8 mouse cellular contexts compared by ENCODE assay signal in the genomic region with DNA sequence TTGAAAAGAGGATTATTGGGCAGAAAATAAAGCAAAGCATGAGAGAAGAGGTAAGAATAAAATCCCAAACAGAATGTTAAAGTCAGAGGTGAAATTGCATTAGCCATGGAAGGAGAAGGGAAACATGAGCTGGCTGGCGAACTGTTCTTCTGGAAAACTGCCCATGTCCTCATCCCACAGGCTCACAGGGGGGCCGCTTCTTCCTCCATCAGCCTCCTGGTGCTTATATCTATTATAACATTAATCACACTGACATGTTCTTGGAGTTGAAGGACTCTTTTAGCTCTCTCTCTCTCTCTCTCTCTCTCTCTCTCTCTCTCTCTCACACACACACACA.
A peak's percentile ranks its signal among the peaks of the same experiment; 100 is the strongest.
DNase-seq lines count a peak whose midpoint lies in the region; ATAC-seq and TF ChIP-seq lines count a peak whose summit lies in the region.
"Had no signal": no experiment of that assay in that cellular context is flagged by ENCODE, and none has a peak within 500 bp of the region (broad histone marks: within the 10 kb centered on the region; RNA-seq: fewer than 3 reads in every experiment).

No protein-coding gene starts in this region.

- WGBS in kidney, embryonic 15.5 days: 22% methylated on average over 2 of the region's 2 CpGs
- 57% methylated on average over 2 of the region's 2 CpGs for whole genome bisulfite sequencing in neural tube, embryonic 13.5 days
- WGBS in neural tube, embryonic 15.5 days: 74% methylated on average over 2 of the region's 2 CpGs
- 30% methylated on average over 2 of the region's 2 CpGs for WGBS in olfactory bulb, adult 2 months

- H3K4me2 ChIP-seq in kidney, embryonic 15.5 days: no peak overlapping the region
- no peak overlapping the region for H3K4me2 ChIP-seq in neural tube, embryonic 13.5 days
- no peak overlapping the region for H3K4me2 ChIP-seq in neural tube, embryonic 15.5 days

- peak overlapping the region; percentile 61 for H3K27ac ChIP-seq in kidney, embryonic 15.5 days
- H3K27ac ChIP-seq in neural tube, embryonic 13.5 days (replicated peaks): peak overlapping the region; percentile 47; the same call in 1 of the 2 replicates
- no peak overlapping the region for H3K27ac ChIP-seq in neural tube, embryonic 15.5 days (replicated peaks)
- peak overlapping the region; percentile 75 for H3K27ac ChIP-seq in olfactory bulb, adult 2 months (ENCODE audit: insufficient read depth, low read depth, low read length)

- no peak overlapping the region for H3K4me3 ChIP-seq in kidney, embryonic 15.5 days (replicated peaks)
- H3K4me3 ChIP-seq in neural tube, embryonic 13.5 days: no peak overlapping the region
- no peak overlapping the region for H3K4me3 ChIP-seq in neural tube, embryonic 15.5 days (replicated peaks)
- H3K4me3 ChIP-seq in olfactory bulb, adult 2 months (ENCODE audit: insufficient read depth, low read depth, low read length): no peak overlapping the region

- H3K9me3 ChIP-seq in kidney, embryonic 15.5 days (replicated peaks): no peaks in the 10 kb centered on the region
- H3K9me3 ChIP-seq in neural tube, embryonic 13.5 days: no peaks in the 10 kb centered on the region
- H3K9me3 ChIP-seq in neural tube, embryonic 15.5 days (replicated peaks): no peaks in the 10 kb centered on the region

- no peak for TF ChIP-seq POLR2A in olfactory bulb, adult 2 months (IDR thresholded peaks at IDR 0.05; ENCODE audit: insufficient read depth, low read depth, low read length)

- H3K9ac ChIP-seq in kidney, embryonic 15.5 days: no peak overlapping the region
- H3K9ac ChIP-seq in neural tube, embryonic 13.5 days: no peak overlapping the region
- H3K9ac ChIP-seq in neural tube, embryonic 15.5 days (replicated peaks): no peak overlapping the region

- DNase-seq in kidney, adult 18-20 months: no peak
- peak; percentile 58 to 68 for DNase-seq in cerebellum, postnatal 25 days
- DNase-seq in embryo, embryonic 11 days: no peak
- DNase-seq: lung, adult 2 months had no signal

- TF ChIP-seq CTCF in olfactory bulb, adult 2 months (IDR thresholded peaks at IDR 0.05; ENCODE audit: insufficient read depth, low read depth, low read length): no peak

- H3K4me1 ChIP-seq in kidney, embryonic 15.5 days: 0 out of 2 replicates have a peak, but pooled peaks cover 4% of the 10 kb centered on the region
- no peaks in the 10 kb centered on the region for H3K4me1 ChIP-seq in neural tube, embryonic 13.5 days (replicated peaks)
- H3K4me1 ChIP-seq in neural tube, embryonic 15.5 days: no peaks in the 10 kb centered on the region
- H3K4me1 ChIP-seq in olfactory bulb, adult 2 months (ENCODE audit: control insufficient read depth, insufficient read depth, low read length): 0 out of 2 replicates have a peak, but pooled peaks cover 5% of the 10 kb centered on the region

- ATAC-seq in kidney, embryonic 15.5 days (replicated peaks; ENCODE audit: low FRiP score): peak; percentile 88
- no peak for ATAC-seq in neural tube, embryonic 13.5 days (ENCODE audit: low read depth)
- no peak for ATAC-seq in neural tube, embryonic 15.5 days (ENCODE audit: low FRiP score)

- no peaks in the 10 kb centered on the region for H3K36me3 ChIP-seq in kidney, embryonic 15.5 days
- no peaks in the 10 kb centered on the region for H3K36me3 ChIP-seq in neural tube, embryonic 13.5 days
- no peaks in the 10 kb centered on the region for H3K36me3 ChIP-seq in neural tube, embryonic 15.5 days

- H3K27me3 ChIP-seq in kidney, embryonic 15.5 days: no peaks in the 10 kb centered on the region
- H3K27me3 ChIP-seq in neural tube, embryonic 13.5 days: no peaks in the 10 kb centered on the region
- H3K27me3 ChIP-seq in neural tube, embryonic 15.5 days (replicated peaks): no peaks in the 10 kb centered on the region

Comparison
In these comparisons a context has a peak if more than half of its experiments do, and no peak if none do; other contexts are left out.
1. DNase-seq: peak in cerebellum, postnatal 25 days (2 of 2); none in kidney, adult 18-20 months (single experiment) and embryo, embryonic 11 days (single experiment).